Mouse (Mus musculus): Measurements from ENCODE around the gene Rbfox2. TPM values are rescaled to one million over a fixed set of nuclear protein-coding genes. Genes with fewer than 3 reads are reported as not detected.

Rbfox2 gene
- polyA plus RNA-seq, 2 experiments: 7.2 to 9.9 TPM

DNA sequence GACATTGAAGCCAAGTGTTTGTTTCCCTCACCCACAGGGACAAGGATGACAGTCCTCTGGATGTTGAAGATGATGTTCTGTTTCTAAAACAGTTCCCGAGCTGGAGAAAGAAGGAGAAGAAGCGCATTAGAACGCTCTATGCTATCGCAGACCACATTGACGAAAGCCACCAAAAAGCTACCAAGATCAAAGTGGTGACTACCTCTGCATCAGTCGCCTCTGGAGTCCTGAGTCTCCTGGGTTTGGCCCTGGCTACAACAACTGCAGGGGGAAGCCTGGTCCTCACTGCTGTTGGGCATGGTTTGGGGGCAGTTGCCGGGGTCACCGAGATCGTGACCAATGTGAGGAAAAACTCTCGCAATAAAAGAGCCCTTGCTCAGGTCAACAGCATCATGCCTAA lies 256.2 kb downstream of the Rbfox2 start, which contains the start of gene Mb:
Gene Mb (minus strand): TSS at position 101 of the 400 bp plus-strand sequence.
- Histone ChIP-seq H3K4me3 (ENCODE audit: insufficient read depth in 1 of 2, low read depth in 2 of 2, low read length in 2 of 2) (no peak within 1 kb of the TSS), H3K27me3 (ENCODE audit: control insufficient read depth, insufficient read depth, low read length) (no peaks in the 10 kb centered on the region), H3K4me1 (replicated peaks; ENCODE audit: control insufficient read depth in 2 of 2, insufficient read depth in 2 of 2, low read length in 1 of 2) (peaks cover 3 to 20% of the 10 kb centered on the region in 2 experiments; a peak in 2 of 4 replicates), H3K36me3 (replicated peaks; ENCODE audit: control insufficient read depth, insufficient read depth, low read depth) (no peaks in the 10 kb centered on the region), H3K4me2 (ENCODE audit: low read depth) (no peak within 1 kb of the TSS), H3K9ac (replicated peaks) (no peak within 1 kb of the TSS), H3K9me3 (ENCODE audit: control insufficient read depth, low read length) (no peaks in the 10 kb centered on the region), H3K27ac (no peak within 1 kb of the TSS)
- ATAC-seq (ENCODE audit: insufficient read depth) (no peak), DNase-seq (ENCODE audit: low read depth in 3 of 3, low spot score in 3 of 3) (no peak)
- TF ChIP-seq CTCF (IDR thresholded peaks at IDR 0.05; ENCODE audit: low read depth) (no peak), EP300 (IDR thresholded peaks at IDR 0.05; ENCODE audit: low read depth) (no peak)
- WGBS (ENCODE audit: insufficient replicate concordance): 82% methylated on average over 10 of the region's 10 CpGs

- Histone ChIP-seq H3K9me3 (ENCODE audit: control insufficient read depth, low read length) (no peaks in the 10 kb centered on the region), H3K4me1 (replicated peaks; ENCODE audit: control insufficient read depth in 2 of 2, insufficient read depth in 2 of 2, low read length in 1 of 2) (0 out of 4 replicates have a peak, but pooled peaks cover 0 to 3% of the 10 kb centered on the region in 2 experiments), H3K4me2 (ENCODE audit: low read depth) (no peak overlapping the region), H3K36me3 (replicated peaks; ENCODE audit: control insufficient read depth, insufficient read depth, low read depth) (no peaks in the 10 kb centered on the region), H3K27ac (no peak overlapping the region), H3K9ac (replicated peaks) (no peak overlapping the region), H3K27me3 (ENCODE audit: control insufficient read depth, insufficient read depth, low read length) (no peaks in the 10 kb centered on the region), H3K4me3 (ENCODE audit: insufficient read depth in 1 of 2, low read depth in 2 of 2, low read length in 2 of 2) (no peak overlapping the region)
- TF ChIP-seq EP300 (IDR thresholded peaks at IDR 0.05; ENCODE audit: low read depth): no peak
- TF ChIP-seq CTCF (IDR thresholded peaks at IDR 0.05; ENCODE audit: low read depth): no peak
- 67% methylated on average over 10 of the region's 10 CpGs for WGBS (ENCODE audit: insufficient replicate concordance)
- no peak for ATAC-seq (ENCODE audit: insufficient read depth)
- no peak for DNase-seq (ENCODE audit: low read depth in 3 of 3, low spot score in 3 of 3)
These were observed 261.2 kb downstream of the Rbfox2 start for GRCm38 (mm10) chr15:77045609-77046008.

DNA sequence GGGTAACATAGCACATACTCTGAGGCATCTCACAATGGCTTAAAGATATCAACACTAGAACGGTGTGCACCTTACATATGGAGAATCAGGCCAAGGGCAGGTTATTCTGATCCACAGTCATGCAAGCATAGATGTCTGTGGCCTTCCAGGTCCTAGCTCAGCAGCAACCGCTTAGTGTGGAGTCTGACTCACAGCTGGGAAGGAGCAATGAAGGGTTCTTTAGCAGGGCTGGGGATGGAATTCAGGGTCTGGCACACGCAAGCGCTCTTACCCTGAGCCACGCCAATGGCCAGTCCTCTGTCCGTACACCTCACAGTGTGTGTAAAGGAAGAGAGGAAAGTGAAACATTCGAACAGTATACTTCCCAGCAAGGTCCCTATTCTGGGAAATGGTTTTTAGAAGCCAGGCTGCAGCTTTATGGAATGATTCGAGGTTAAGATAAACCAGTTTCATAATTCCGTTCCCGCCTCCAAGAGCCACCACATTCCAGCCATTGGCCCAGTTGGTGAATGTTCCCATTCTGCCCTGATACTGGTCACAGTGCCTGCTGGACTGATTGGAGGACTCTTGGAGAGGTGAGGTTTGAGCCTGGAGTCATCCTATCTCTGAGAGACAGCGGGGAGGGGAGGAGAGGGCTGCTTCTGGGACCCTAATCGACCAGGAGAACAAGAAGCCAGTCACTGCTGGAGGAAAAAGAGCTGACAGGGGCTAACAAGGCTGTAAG lies 262.0 kb downstream of the Rbfox2 start, which contains the start of gene Apol6:
Gene Apol6 (plus strand): TSS at position 133 of the 724 bp plus-strand sequence.
- Histone ChIP-seq H3K9ac (replicated peaks) (peak within 1 kb of the TSS; percentile 27), H3K36me3 (replicated peaks; ENCODE audit: control insufficient read depth, insufficient read depth, low read depth) (no peaks in the 10 kb centered on the region), H3K4me3 (ENCODE audit: insufficient read depth in 1 of 2, low read depth in 2 of 2, low read length in 2 of 2) (no peak within 1 kb of the TSS), H3K27ac (no peak within 1 kb of the TSS), H3K4me2 (ENCODE audit: low read depth) (peak within 1 kb of the TSS; percentile 28; the same call in 1 of the 2 replicates), H3K4me1 (replicated peaks; ENCODE audit: control insufficient read depth in 2 of 2, insufficient read depth in 2 of 2, low read length in 1 of 2) (0 out of 4 replicates have a peak, but pooled peaks cover 0 to 3% of the 10 kb centered on the region in 2 experiments), H3K9me3 (ENCODE audit: control insufficient read depth, low read length) (no peaks in the 10 kb centered on the region), H3K27me3 (ENCODE audit: control insufficient read depth, insufficient read depth, low read length) (no peaks in the 10 kb centered on the region)
- TF ChIP-seq EP300 (IDR thresholded peaks at IDR 0.05; ENCODE audit: low read depth): no peak
- no peak for TF ChIP-seq CTCF (IDR thresholded peaks at IDR 0.05; ENCODE audit: low read depth)
- WGBS (ENCODE audit: insufficient replicate concordance): 61% methylated on average over 12 of the region's 12 CpGs
- DNase-seq (ENCODE audit: low read depth in 3 of 3, low spot score in 3 of 3) (no peak), ATAC-seq (ENCODE audit: insufficient read depth) (no peak)

DNA sequence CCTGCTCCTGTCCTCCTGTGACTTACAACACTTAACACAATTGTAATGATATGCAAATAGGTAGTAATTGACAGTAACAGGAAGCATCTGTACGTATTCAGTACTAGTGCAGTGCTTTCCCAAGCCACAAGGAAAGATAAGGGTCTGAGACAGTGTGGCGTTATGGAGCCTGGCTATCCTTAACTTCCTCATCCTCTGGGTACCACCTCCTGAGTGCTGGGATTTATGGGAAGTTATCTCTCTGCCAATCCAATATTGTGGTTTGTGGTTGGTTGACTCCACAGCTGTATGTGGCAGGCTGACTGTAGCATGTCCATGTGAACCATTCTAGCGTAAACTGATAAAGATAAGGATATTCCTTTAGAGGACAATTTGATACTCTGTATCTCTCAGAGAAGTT lies 266.0 kb downstream of the Rbfox2 start:
- 13% methylated on average over 3 of the region's 3 CpGs for WGBS (ENCODE audit: insufficient replicate concordance)
- no peaks in the 10 kb centered on the region for H3K27me3 ChIP-seq (ENCODE audit: control insufficient read depth, insufficient read depth, low read length)
- no peak overlapping the region for H3K4me2 ChIP-seq (ENCODE audit: low read depth)
- no peak overlapping the region for H3K9ac ChIP-seq (replicated peaks)
- H3K27ac ChIP-seq: no peak overlapping the region
- no peak for TF ChIP-seq EP300 (IDR thresholded peaks at IDR 0.05; ENCODE audit: low read depth)
- TF ChIP-seq CTCF (IDR thresholded peaks at IDR 0.05; ENCODE audit: low read depth): no peak
- no peaks in the 10 kb centered on the region for H3K9me3 ChIP-seq (ENCODE audit: control insufficient read depth, low read length)
- ATAC-seq (ENCODE audit: insufficient read depth) (no peak), DNase-seq (ENCODE audit: low read depth in 3 of 3, low spot score in 3 of 3) (no peak)
- H3K4me1 ChIP-seq (replicated peaks; ENCODE audit: control insufficient read depth in 2 of 2, insufficient read depth in 2 of 2, low read length in 1 of 2): 0 out of 4 replicates have a peak, but pooled peaks cover 0 to 3% of the 10 kb centered on the region in 2 experiments
- no peak overlapping the region for H3K4me3 ChIP-seq (ENCODE audit: insufficient read depth in 1 of 2, low read depth in 2 of 2, low read length in 2 of 2)
- H3K36me3 ChIP-seq (replicated peaks; ENCODE audit: control insufficient read depth, insufficient read depth, low read depth): no peaks in the 10 kb centered on the region

GRCm38 (mm10) chr15:77039211-77039700 lies 267.5 kb downstream of the Rbfox2 start:
- Histone ChIP-seq H3K36me3 (replicated peaks; ENCODE audit: control insufficient read depth, insufficient read depth, low read depth) (no peaks in the 10 kb centered on the region), H3K9me3 (ENCODE audit: control insufficient read depth, low read length) (no peaks in the 10 kb centered on the region), H3K9ac (replicated peaks) (no peak overlapping the region), H3K4me2 (ENCODE audit: low read depth) (no peak overlapping the region), H3K4me1 (replicated peaks; ENCODE audit: control insufficient read depth in 2 of 2, insufficient read depth in 2 of 2, low read length in 1 of 2) (0 out of 4 replicates have a peak, but pooled peaks cover 0 to 4% of the 10 kb centered on the region in 2 experiments), H3K4me3 (ENCODE audit: insufficient read depth in 1 of 2, low read depth in 2 of 2, low read length in 2 of 2) (no peak overlapping the region), H3K27ac (no peak overlapping the region), H3K27me3 (ENCODE audit: control insufficient read depth, insufficient read depth, low read length) (no peaks in the 10 kb centered on the region)
- 66% methylated on average over 9 of the region's 9 CpGs for WGBS (ENCODE audit: insufficient replicate concordance)
- DNase-seq (ENCODE audit: low read depth in 3 of 3, low spot score in 3 of 3) (no peak), ATAC-seq (ENCODE audit: insufficient read depth) (no peak)
- TF ChIP-seq CTCF (IDR thresholded peaks at IDR 0.05; ENCODE audit: low read depth): no peak
- TF ChIP-seq EP300 (IDR thresholded peaks at IDR 0.05; ENCODE audit: low read depth): no peak

Measured in liver, embryonic 14.5 days (tissue).